Mouse (Mus musculus): Measurements from ENCODE around the gene Banf2. TPM values are rescaled to one million over a fixed set of nuclear protein-coding genes. Genes with fewer than 3 reads are reported as not detected.
A peak's percentile ranks its signal among the peaks of the same experiment; 100 is the strongest.

Gene Banf2
- not detected for total RNA-seq (2021)
- long read RNA-seq, experiment 1: 0 reads
- long read RNA-seq, experiment 2: 0 reads

- DNase-seq: no peak
Observed at GRCm38 (mm10) chr2:144032664-144033063, at the start of gene Banf2. Banf2 (plus strand) TSS chr2:144033059.

GRCm38 (mm10) chr2:143983482-143983881 is 49.4 kb upstream of the Banf2 start:
- no peak for DNase-seq

- no peak for DNase-seq
Observed at GRCm38 (mm10) chr2:143987485-143987884, 45.4 kb upstream of the Banf2 start.

- DNase-seq: no peak
Observed at GRCm38 (mm10) chr2:143988016-143988415, 44.8 kb upstream of the Banf2 start.

GRCm38 (mm10) chr2:143990997-143991396 is 41.9 kb upstream of the Banf2 start:
- peak in 1 of 2 experiments; percentile 50 for DNase-seq

GRCm38 (mm10) chr2:143991964-143992672 is 40.7 kb upstream of the Banf2 start:
- DNase-seq: peak; percentile 19 to 36

GRCm38 (mm10) chr2:143992977-143993376 is 39.9 kb upstream of the Banf2 start:
- DNase-seq: no peak

GRCm38 (mm10) chr2:144002229-144002984 is 30.5 kb upstream of the Banf2 start:
- DNase-seq: no peak

- DNase-seq: peak; percentile 34 to 58
Observed at GRCm38 (mm10) chr2:144003544-144003943, 29.3 kb upstream of the Banf2 start.

GRCm38 (mm10) chr2:144005166-144005955 is 27.5 kb upstream of the Banf2 start:
- peak in 1 of 2 experiments; percentile 24 for DNase-seq

- DNase-seq: no peak
Observed at GRCm38 (mm10) chr2:144006686-144007085, 26.2 kb upstream of the Banf2 start.

- DNase-seq: no peak
Observed at GRCm38 (mm10) chr2:144007211-144007610, 25.6 kb upstream of the Banf2 start.

GRCm38 (mm10) chr2:144009081-144009480 is 23.8 kb upstream of the Banf2 start:
- DNase-seq: peak in 1 of 2 experiments; percentile 17

- peak; percentile 58 to 73 for DNase-seq
Observed at GRCm38 (mm10) chr2:144009551-144010281, 23.1 kb upstream of the Banf2 start.

- peak; percentile 87 to 94 for DNase-seq
Observed at GRCm38 (mm10) chr2:144010282-144011044, 22.4 kb upstream of the Banf2 start.

- peak; percentile 99 for DNase-seq
Observed at GRCm38 (mm10) chr2:144011080-144011551, 21.7 kb upstream of the Banf2 start, which contains the start of gene Rrbp1. Rrbp1 (minus strand) TSS chr2:144011263.

- DNase-seq: no peak
Observed at GRCm38 (mm10) chr2:144014051-144014450, 18.8 kb upstream of the Banf2 start.

- DNase-seq: no peak
Observed at GRCm38 (mm10) chr2:144014481-144014880, 18.4 kb upstream of the Banf2 start.

GRCm38 (mm10) chr2:144015861-144016260 is 17.0 kb upstream of the Banf2 start:
- no peak for DNase-seq

GRCm38 (mm10) chr2:144019971-144020370 is 12.9 kb upstream of the Banf2 start:
- no peak for DNase-seq

GRCm38 (mm10) chr2:144022441-144022840 is 10.4 kb upstream of the Banf2 start:
- no peak for DNase-seq
